Mouse (Mus musculus) limb, embryonic 14.5 days (tissue): ENCODE results near the gene Tpsab1. TPM values are rescaled to one million over a fixed set of nuclear protein-coding genes. Genes with fewer than 3 reads are reported as not detected.
A peak's percentile ranks its signal among the peaks of the same experiment; 100 is the strongest.

ENCODE experiments used
- ATAC-seq: fragments of 200-750 bp; cut with Nextera tagmentation; 2 replicates; pipeline ENCODE4 v1.8.0; 2017; ENCODE audit warnings: low read depth, moderate number of reproducible peaks, moderate TSS enrichment; ENCODE audit not compliant: low FRiP score
- DNase-seq: peaks from one replicate; pipeline ENCODE4 v3.0.0-alpha.2; 2015; ENCODE audit warnings: low spot score
- H3K27ac ChIP-seq: fragments of 300-500 bp; sonication (generic); replicated peaks from 2 replicates; pipeline ENCODE4 v1.5.1; 2014; ENCODE audit warnings: low read depth, mild to moderate bottlenecking, low read length, moderate library complexity, mixed read lengths
- H3K27me3 ChIP-seq: fragments of 300-500 bp; sonication (generic); 2 replicates; pipeline ENCODE4 v1.6.1; 2014; ENCODE audit warnings: low read length, mixed read lengths; ENCODE audit not compliant: control insufficient read depth, insufficient read depth
- H3K36me3 ChIP-seq: fragments of 300-500 bp; sonication (generic); 2 replicates; pipeline ENCODE4 v1.6.1; 2014; ENCODE audit warnings: mild to moderate bottlenecking, low read length, moderate library complexity, mixed read lengths; ENCODE audit not compliant: control insufficient read depth, insufficient read depth
- H3K4me1 ChIP-seq: fragments of 300-500 bp; sonication (generic); 2 replicates; pipeline ENCODE4 v1.6.1; 2014; ENCODE audit warnings: antibody characterized with exemption, low read length, mixed read lengths; ENCODE audit not compliant: control insufficient read depth, insufficient read depth
- H3K4me2 ChIP-seq: fragments of 300-500 bp; sonication (generic); replicated peaks from 2 replicates; pipeline ENCODE4 v1.6.1; 2014; ENCODE audit warnings: low read depth, mild to moderate bottlenecking, low read length, moderate library complexity; ENCODE audit not compliant: severe bottlenecking
- H3K4me3 ChIP-seq: fragments of 300-500 bp; sonication (generic); replicated peaks from 2 replicates; pipeline ENCODE4 v1.5.1; 2014; ENCODE audit warnings: low read length
- H3K9ac ChIP-seq: fragments of 300-500 bp; sonication (generic); 2 replicates; pipeline ENCODE4 v1.6.1; 2014; ENCODE audit warnings: mild to moderate bottlenecking, low read depth, low read length, moderate library complexity; ENCODE audit not compliant: severe bottlenecking
- H3K9me3 ChIP-seq: fragments of 300-500 bp; sonication (generic); 2 replicates; pipeline ENCODE4 v1.6.1; 2016; ENCODE audit warnings: low read length; ENCODE audit not compliant: control insufficient read depth
- POLR2A ChIP-seq: fragments of 200-500 bp; IDR thresholded peaks from 2 replicates; pipeline ENCODE4 v1.8.0; 2012; ENCODE audit warnings: inconsistent platforms, mild to moderate bottlenecking, moderate library complexity, borderline replicate concordance; ENCODE audit not compliant: insufficient read depth, insufficient read length; ENCODE audit errors: extremely low read depth
- whole genome bisulfite sequencing: fragments of 180-500 bp; shearing (Covaris S2); extraction: QIAGEN DNeasy Blood & Tissue Kit; methylation state at CpG from one replicate; pipeline ENCODE4 v1.1.7; 2014; 5-methylcytosine and 5-hydroxymethylcytosine counted together
- polyA plus RNA-seq, 2 experiments: library from polyadenylated mRNA; depleted of rRNA in 1 of 2; stranded (reverse) in 1 of 2; unstranded in 1 of 2; fragments of >200 nt; fragmentation: Nextera tagmentation in 1 of 2; extraction: Ambion mirVana in 1 of 2; gene quantifications; 2 replicates each; pipeline versions ENCODE4 v1.2.1 to v1.2.3; 2012 to 2014

Tpsab1 gene
- polyA plus RNA-seq, 2 experiments = 2.1 to 2.2 TPM

GRCm38 (mm10) chr17:25294111-25294510 lies 51.3 kb downstream of the Tpsab1 start:
- 35% methylated on average over 1 of the region's 1 CpGs for WGBS
- ATAC-seq = peak; percentile 71; the same call in 1 of the 2 replicates
- H3K4me2 ChIP-seq = no peak overlapping the region
- H3K9me3 ChIP-seq = no peaks in the 10 kb centered on the region
- DNase-seq = peak; percentile 18
- no peaks in the 10 kb centered on the region for H3K27me3 ChIP-seq
- no peaks in the 10 kb centered on the region for H3K36me3 ChIP-seq
- no peaks in the 10 kb centered on the region for H3K4me1 ChIP-seq
- no peak overlapping the region for H3K9ac ChIP-seq
- no peak overlapping the region for H3K4me3 ChIP-seq
- H3K27ac ChIP-seq = no peak overlapping the region
- TF ChIP-seq POLR2A = no peak

- no peaks in the 10 kb centered on the region for H3K36me3 ChIP-seq
- ATAC-seq (no peak), DNase-seq (no peak)
- no peaks in the 10 kb centered on the region for H3K4me1 ChIP-seq
- no peak for TF ChIP-seq POLR2A
- no peak overlapping the region for H3K9ac ChIP-seq
- H3K4me3 ChIP-seq = no peak overlapping the region
- no peak overlapping the region for H3K27ac ChIP-seq
- H3K4me2 ChIP-seq = no peak overlapping the region
- 74% methylated on average over 5 of the region's 5 CpGs for WGBS
- no peaks in the 10 kb centered on the region for H3K27me3 ChIP-seq
- no peaks in the 10 kb centered on the region for H3K9me3 ChIP-seq
These were observed 51.9 kb downstream of the Tpsab1 start for GRCm38 (mm10) chr17:25293495-25293894.

Other genes with a start within 250 kb of the Tpsab1 start
- 41.7 and 51.0 TPM in 2 replicates for gene Telo2, start 229.6 kb downstream of the Tpsab1 start, polyA plus RNA-seq (2012; rRNA removed)
- 31.1 and 43.0 TPM in 2 replicates for gene Telo2, start 229.6 kb downstream of the Tpsab1 start, polyA plus RNA-seq (2014; fragmentation: Nextera tagmentation; extraction: Ambion mirVana)
- 1.8 and 2.3 TPM in 2 replicates for gene Ptx4, start 224.8 kb downstream of the Tpsab1 start, polyA plus RNA-seq (2012; rRNA removed)
- gene Ptx4, start 224.8 kb downstream of the Tpsab1 start, polyA plus RNA-seq (2014; fragmentation: Nextera tagmentation; extraction: Ambion mirVana) = 2.0 and 2.7 TPM in 2 replicates
- gene Clcn7, start 212.2 kb downstream of the Tpsab1 start, polyA plus RNA-seq (2012; rRNA removed) = 32.4 and 40.1 TPM in 2 replicates
- gene Clcn7, start 212.2 kb downstream of the Tpsab1 start, polyA plus RNA-seq (2014; fragmentation: Nextera tagmentation; extraction: Ambion mirVana) = 21.3 and 26.3 TPM in 2 replicates
- 0.03 TPM in 1 of 2 replicates, not detected in the other for gene Ccdc154, start 183.1 kb downstream of the Tpsab1 start, polyA plus RNA-seq (2012; rRNA removed)
- not detected in 2 replicates for gene Ccdc154, start 183.1 kb downstream of the Tpsab1 start, polyA plus RNA-seq (2014; fragmentation: Nextera tagmentation; extraction: Ambion mirVana)
- not detected in 2 replicates for gene Gm38655, start 170.1 kb downstream of the Tpsab1 start, polyA plus RNA-seq (2012; rRNA removed)
- gene Gm38655, start 170.1 kb downstream of the Tpsab1 start, polyA plus RNA-seq (2014; fragmentation: Nextera tagmentation; extraction: Ambion mirVana) = not detected in 2 replicates
- 27.1 and 27.3 TPM in 2 replicates for gene BC003965, start 161.0 kb downstream of the Tpsab1 start, polyA plus RNA-seq (2012; rRNA removed)
- gene BC003965, start 161.0 kb downstream of the Tpsab1 start, polyA plus RNA-seq (2014; fragmentation: Nextera tagmentation; extraction: Ambion mirVana) = 28.6 and 28.8 TPM in 2 replicates
- gene Unkl, start 157.2 kb downstream of the Tpsab1 start, polyA plus RNA-seq (2012; rRNA removed) = 18.0 and 22.1 TPM in 2 replicates
- gene Unkl, start 157.2 kb downstream of the Tpsab1 start, polyA plus RNA-seq (2014; fragmentation: Nextera tagmentation; extraction: Ambion mirVana) = 6.1 and 6.3 TPM in 2 replicates
- 29.4 and 34.7 TPM in 2 replicates for gene Gnptg, start 105.4 kb downstream of the Tpsab1 start, polyA plus RNA-seq (2012; rRNA removed)
- 30.9 and 33.4 TPM in 2 replicates for gene Gnptg, start 105.4 kb downstream of the Tpsab1 start, polyA plus RNA-seq (2014; fragmentation: Nextera tagmentation; extraction: Ambion mirVana)
- gene Tsr3, start 105.4 kb downstream of the Tpsab1 start, polyA plus RNA-seq (2012; rRNA removed) = 40.6 and 43.7 TPM in 2 replicates
- 46.3 and 47.9 TPM in 2 replicates for gene Tsr3, start 105.4 kb downstream of the Tpsab1 start, polyA plus RNA-seq (2014; fragmentation: Nextera tagmentation; extraction: Ambion mirVana)
- gene Baiap3, start 89.2 kb downstream of the Tpsab1 start, polyA plus RNA-seq (2012; rRNA removed) = 1.5 and 1.9 TPM in 2 replicates
- gene Baiap3, start 89.2 kb downstream of the Tpsab1 start, polyA plus RNA-seq (2014; fragmentation: Nextera tagmentation; extraction: Ambion mirVana) = 0.89 and 1.5 TPM in 2 replicates
- gene Ube2i, start 70.9 kb downstream of the Tpsab1 start, polyA plus RNA-seq (2012; rRNA removed) = 434 and 540 TPM in 2 replicates
- gene Ube2i, start 70.9 kb downstream of the Tpsab1 start, polyA plus RNA-seq (2014; fragmentation: Nextera tagmentation; extraction: Ambion mirVana) = 533 and 582 TPM in 2 replicates
- 6.0 and 8.5 TPM in 2 replicates for gene Prss34, start 47.2 kb downstream of the Tpsab1 start, polyA plus RNA-seq (2012; rRNA removed)
- gene Prss34, start 47.2 kb downstream of the Tpsab1 start, polyA plus RNA-seq (2014; fragmentation: Nextera tagmentation; extraction: Ambion mirVana) = 6.7 and 10.6 TPM in 2 replicates
- 0.13 TPM in 1 of 2 replicates, not detected in the other for gene Prss28, start 36.9 kb downstream of the Tpsab1 start, polyA plus RNA-seq (2012; rRNA removed)
- gene Prss28, start 36.9 kb downstream of the Tpsab1 start, polyA plus RNA-seq (2014; fragmentation: Nextera tagmentation; extraction: Ambion mirVana) = not detected in 2 replicates
- gene Prss29, start 26.9 kb downstream of the Tpsab1 start, polyA plus RNA-seq (2012; rRNA removed) = not detected in 2 replicates
- not detected in 2 replicates for gene Prss29, start 26.9 kb downstream of the Tpsab1 start, polyA plus RNA-seq (2014; fragmentation: Nextera tagmentation; extraction: Ambion mirVana)
- gene Tpsb2, start 20.7 kb upstream of the Tpsab1 start, polyA plus RNA-seq (2012; rRNA removed) = 31.8 and 35.9 TPM in 2 replicates
- 38.0 and 83.8 TPM in 2 replicates for gene Tpsb2, start 20.7 kb upstream of the Tpsab1 start, polyA plus RNA-seq (2014; fragmentation: Nextera tagmentation; extraction: Ambion mirVana)
- 11.3 and 14.6 TPM in 2 replicates for gene Tpsg1, start 23.7 kb upstream of the Tpsab1 start, polyA plus RNA-seq (2012; rRNA removed)
- 10.2 and 14.6 TPM in 2 replicates for gene Tpsg1, start 23.7 kb upstream of the Tpsab1 start, polyA plus RNA-seq (2014; fragmentation: Nextera tagmentation; extraction: Ambion mirVana)
- 58.0 and 73.0 TPM in 2 replicates for gene Cacna1h, start 88.2 kb upstream of the Tpsab1 start, polyA plus RNA-seq (2012; rRNA removed)
- 6.9 TPM in 2 replicates for gene Cacna1h, start 88.2 kb upstream of the Tpsab1 start, polyA plus RNA-seq (2014; fragmentation: Nextera tagmentation; extraction: Ambion mirVana)
- gene Tekt4, start 109.1 kb upstream of the Tpsab1 start, polyA plus RNA-seq (2012; rRNA removed) = 0.05 and 0.08 TPM in 2 replicates
- not detected in 2 replicates for gene Tekt4, start 109.1 kb upstream of the Tpsab1 start, polyA plus RNA-seq (2014; fragmentation: Nextera tagmentation; extraction: Ambion mirVana)
- gene Sstr5, start 151.7 kb upstream of the Tpsab1 start, polyA plus RNA-seq (2012; rRNA removed) = 0.09 TPM in 2 replicates
- 0.10 TPM in 1 of 2 replicates, not detected in the other for gene Sstr5, start 151.7 kb upstream of the Tpsab1 start, polyA plus RNA-seq (2014; fragmentation: Nextera tagmentation; extraction: Ambion mirVana)
- 16.3 and 23.4 TPM in 2 replicates for gene Sox8, start 225.1 kb upstream of the Tpsab1 start, polyA plus RNA-seq (2012; rRNA removed)
- gene Sox8, start 225.1 kb upstream of the Tpsab1 start, polyA plus RNA-seq (2014; fragmentation: Nextera tagmentation; extraction: Ambion mirVana) = 12.6 and 16.7 TPM in 2 replicates
- gene Lmf1, start 233.5 kb upstream of the Tpsab1 start, polyA plus RNA-seq (2012; rRNA removed) = 20.3 and 26.3 TPM in 2 replicates
- gene Lmf1, start 233.5 kb upstream of the Tpsab1 start, polyA plus RNA-seq (2014; fragmentation: Nextera tagmentation; extraction: Ambion mirVana) = 26.9 and 28.7 TPM in 2 replicates